Mouse (Mus musculus) erythroblast, embryonic 14.5 days (primary cell): ENCODE measurements around the gene Krt83. TPM values are rescaled to one million over a fixed set of nuclear protein-coding genes. Genes with fewer than 3 reads are reported as not detected.
"Not testable (repeated sequence)": the region's sequence is repeated elsewhere in the genome, so short reads cannot be mapped to it uniquely, and the experiment has no call there.

Experiments
- H3K27me3 ChIP-seq: 2 replicates; pipeline ENCODE4 v1.6.1; 2012; ENCODE audit warnings: inconsistent platforms; ENCODE audit not compliant: control insufficient read depth
- H3K36me3 ChIP-seq: 2 replicates; pipeline ENCODE4 v1.6.1; 2012; ENCODE audit warnings: mild to moderate bottlenecking, inconsistent platforms; ENCODE audit not compliant: control insufficient read depth
- H3K4me1 ChIP-seq: 2 replicates; pipeline ENCODE4 v1.6.1; 2012; ENCODE audit warnings: inconsistent platforms; ENCODE audit not compliant: control insufficient read depth
- H3K4me3 ChIP-seq: replicated peaks from 2 replicates; pipeline ENCODE3; 2012; ENCODE audit warnings: moderate library complexity, mild to moderate bottlenecking, inconsistent platforms
- H3K9me3 ChIP-seq: 2 replicates; pipeline ENCODE4 v1.6.1; 2012; ENCODE audit warnings: low read length, inconsistent platforms, mixed read lengths; ENCODE audit not compliant: control insufficient read depth
- GATA1 ChIP-seq: IDR thresholded peaks from 2 replicates; pipeline ENCODE4 v1.6.1; 2012; ENCODE audit warnings: low read length, inconsistent platforms, mixed read lengths
- TAL1 ChIP-seq: IDR thresholded peaks from 3 replicates; pipeline ENCODE4 v1.6.1; 2012; ENCODE audit warnings: low read length, inconsistent platforms, mixed read lengths
- polyA plus RNA-seq: library from polyadenylated mRNA; stranded (reverse); fragments of >175 nt; gene quantifications from 2 replicates; pipeline ENCODE4 v1.2.3, GENCODE M21; 2012

The Krt83 gene
- not detected in 2 replicates for polyA plus RNA-seq

DNA sequence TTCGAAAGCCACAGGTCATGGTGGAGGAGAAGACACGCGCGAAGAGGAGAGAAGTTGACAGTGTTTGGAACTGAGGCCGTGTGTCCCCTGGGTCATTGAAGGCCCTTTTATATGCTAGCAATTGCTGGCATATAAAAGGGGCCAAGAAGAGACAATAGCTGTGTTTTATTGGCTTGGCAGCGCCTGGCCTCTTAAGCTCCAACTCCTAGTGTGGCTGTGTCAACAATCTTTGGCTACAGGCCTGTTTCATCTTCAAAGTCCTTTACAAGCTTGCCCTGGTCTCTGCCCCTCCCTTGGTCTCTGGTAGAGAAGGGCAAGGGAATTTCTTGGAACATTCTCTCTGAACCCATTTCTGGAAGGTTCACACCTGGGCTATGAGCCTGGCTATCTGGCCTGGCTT lies at the start of gene Krt83:
TSS of gene Krt83 (minus strand) at position 82 of the 400 bp plus-strand sequence.
- no peaks in the 10 kb centered on the region for H3K9me3 ChIP-seq
- H3K4me3 ChIP-seq: no peak within 1 kb of the TSS
- no peaks in the 10 kb centered on the region for H3K27me3 ChIP-seq
- TF ChIP-seq TAL1 (no peak), GATA1 (no peak)
- H3K36me3 ChIP-seq: no peaks in the 10 kb centered on the region
- H3K4me1 ChIP-seq: no peaks in the 10 kb centered on the region

DNA sequence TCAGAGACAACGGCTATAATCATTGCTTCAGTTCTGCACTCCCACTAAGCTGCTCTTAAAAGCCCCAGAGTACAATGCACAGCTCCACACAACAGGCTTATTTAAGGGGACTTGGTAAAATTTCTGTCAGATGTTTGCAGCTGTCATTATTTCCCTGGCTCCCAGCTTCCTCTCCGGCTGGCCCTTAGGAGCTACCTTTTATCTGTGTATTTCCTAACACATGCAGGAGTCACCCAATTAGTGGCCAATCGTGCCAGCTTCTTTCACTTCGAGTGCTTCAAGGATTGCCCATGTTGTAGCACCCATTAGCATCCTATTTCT lies 47.2 kb upstream of the Krt83 start:
- TF ChIP-seq TAL1 (no peak), GATA1 (no peak)
- Histone ChIP-seq H3K27me3 (no peaks in the 10 kb centered on the region), H3K9me3 (no peaks in the 10 kb centered on the region), H3K4me3 (no peak overlapping the region), H3K36me3 (no peaks in the 10 kb centered on the region), H3K4me1 (no peaks in the 10 kb centered on the region)

DNA sequence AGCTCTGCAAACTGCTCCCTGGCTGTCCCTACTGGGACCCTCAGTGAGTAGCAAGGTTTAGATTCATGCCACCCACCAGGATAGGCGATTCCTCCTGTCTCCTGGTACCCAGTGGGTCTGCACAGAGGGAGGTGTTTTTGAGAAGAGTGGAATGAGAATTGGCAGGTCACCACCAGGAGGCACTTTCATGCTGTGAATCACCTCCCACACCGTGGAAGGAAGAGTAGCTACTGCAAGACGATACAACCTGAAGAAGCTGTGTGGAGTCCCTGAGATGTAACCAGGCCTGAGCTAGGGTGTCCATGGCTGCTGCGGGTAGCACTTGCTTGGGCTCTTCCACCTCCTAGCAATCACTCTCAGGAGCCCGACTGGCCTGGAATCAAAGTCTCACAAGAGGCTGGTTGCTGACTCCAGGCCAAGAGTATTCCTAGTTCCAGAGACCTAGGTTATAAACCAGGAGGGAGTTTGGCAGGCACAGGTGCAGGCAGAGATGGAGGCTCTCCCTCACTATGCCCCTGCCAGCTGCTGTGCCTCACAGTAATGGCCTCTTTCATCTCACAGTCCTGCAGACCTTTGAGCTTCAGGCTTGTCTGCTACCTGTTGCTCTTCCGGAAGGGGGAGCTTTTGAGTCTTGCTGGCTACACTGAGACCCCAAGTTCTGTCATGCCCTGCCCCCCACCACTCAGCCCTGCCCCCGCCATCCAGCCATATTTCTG lies 46.7 kb upstream of the Krt83 start:
- Histone ChIP-seq H3K9me3 (no peaks in the 10 kb centered on the region), H3K27me3 (no peaks in the 10 kb centered on the region), H3K36me3 (no peaks in the 10 kb centered on the region), H3K4me3 (no peak overlapping the region), H3K4me1 (no peaks in the 10 kb centered on the region)
- TF ChIP-seq GATA1: no peak
- no peak for TF ChIP-seq TAL1

DNA sequence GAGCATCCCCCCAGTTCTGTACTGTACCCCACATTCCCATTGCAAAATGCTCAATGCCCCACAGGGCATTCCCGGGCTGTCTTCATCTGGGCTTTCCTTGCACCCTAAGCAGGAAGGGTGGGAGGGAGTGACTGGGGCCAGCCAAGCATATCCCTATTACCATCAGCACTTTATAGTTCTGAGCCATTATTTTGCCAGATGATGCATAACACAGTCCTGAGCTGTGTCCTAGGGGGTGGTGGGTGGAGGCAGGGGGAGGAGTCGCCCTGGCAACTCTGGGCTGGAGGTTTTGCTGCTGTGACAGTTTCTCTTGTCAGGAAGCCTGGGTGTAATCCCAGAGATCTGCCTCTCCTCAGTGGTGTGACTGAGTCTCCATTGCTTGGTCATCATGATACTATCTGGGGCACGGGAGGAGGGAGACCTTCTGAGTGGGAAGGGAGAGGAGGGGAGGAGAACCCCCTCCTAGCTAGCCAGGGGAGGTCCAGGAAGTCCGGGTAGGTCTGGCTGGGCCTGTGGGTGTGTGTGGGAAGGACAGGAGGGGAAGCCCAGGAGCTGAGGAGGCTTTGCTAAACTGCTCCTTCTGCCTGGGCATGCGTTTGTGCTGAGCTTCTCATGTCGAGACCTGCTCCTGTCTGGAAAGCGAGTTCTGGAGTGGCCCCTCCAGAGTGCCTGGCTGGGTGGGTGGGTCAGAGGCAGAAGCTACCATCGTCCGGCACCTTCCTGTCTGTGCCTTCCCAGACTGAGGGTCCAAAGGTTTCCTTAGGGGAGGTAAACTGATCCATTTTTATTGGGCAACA lies 44.9 kb upstream of the Krt83 start:
- no peaks in the 10 kb centered on the region for H3K36me3 ChIP-seq
- no peak overlapping the region for H3K4me3 ChIP-seq
- TF ChIP-seq GATA1: no peak
- no peak for TF ChIP-seq TAL1
- no peaks in the 10 kb centered on the region for H3K9me3 ChIP-seq
- H3K27me3 ChIP-seq: no peaks in the 10 kb centered on the region
- no peaks in the 10 kb centered on the region for H3K4me1 ChIP-seq

DNA sequence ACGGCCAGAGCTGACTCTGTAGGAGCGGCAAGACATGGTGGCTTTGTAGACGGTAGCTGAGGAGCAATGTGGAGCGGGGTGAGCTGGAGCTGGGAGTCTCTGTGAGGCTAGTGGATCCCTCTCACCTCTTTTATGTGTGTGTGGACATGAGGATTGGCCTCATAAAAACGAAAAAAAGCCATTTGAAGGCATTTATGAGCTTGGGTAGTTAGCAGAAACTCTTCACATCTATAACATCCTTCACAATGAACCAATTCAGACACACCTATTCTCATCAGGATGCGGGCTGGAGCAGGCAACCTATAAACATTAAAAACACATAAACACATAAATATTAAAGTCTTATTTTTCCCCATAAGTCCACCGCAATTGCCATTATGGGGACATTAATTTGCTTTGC lies 41.4 kb upstream of the Krt83 start, which contains the start of gene Krt84:
TSS of gene Krt84 (minus strand) at position 101 of the 400 bp plus-strand sequence.
- Histone ChIP-seq H3K9me3 (no peaks in the 10 kb centered on the region), H3K36me3 (no peaks in the 10 kb centered on the region)

DNA sequence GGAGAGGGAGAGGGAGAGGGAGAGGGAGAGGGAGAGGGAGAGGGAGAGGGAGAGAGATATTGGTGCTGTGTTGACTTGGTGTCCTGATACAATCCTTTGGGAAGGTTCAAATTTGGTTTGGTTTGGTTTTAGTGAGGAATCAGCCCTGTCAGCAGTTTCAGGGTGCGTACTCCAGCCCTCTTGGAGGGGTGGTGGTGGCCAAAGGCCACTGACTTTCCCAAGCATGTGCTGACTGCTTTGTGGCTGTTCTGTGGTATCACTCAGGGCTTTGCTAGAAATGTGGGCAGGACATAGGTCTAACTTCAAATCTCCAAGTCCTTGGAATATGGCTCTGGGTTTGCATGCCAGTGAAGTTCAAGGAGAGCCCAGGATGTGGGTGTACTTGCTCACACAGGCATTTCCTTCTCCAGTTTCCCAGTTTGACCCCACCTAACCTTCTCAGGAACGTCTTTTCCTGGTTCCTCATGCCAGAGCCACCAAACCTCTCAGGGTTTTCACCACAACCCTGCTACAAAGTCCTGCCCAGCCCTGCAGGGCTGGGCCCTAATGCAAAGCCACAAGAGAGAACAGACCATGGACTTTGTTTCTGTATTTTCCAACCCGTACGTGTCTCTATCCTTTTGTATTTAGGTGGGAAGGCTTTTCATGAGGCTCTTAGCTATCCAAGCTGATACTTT lies 31.4 kb upstream of the Krt83 start:
- H3K4me3 ChIP-seq: no peak overlapping the region
- TF ChIP-seq GATA1 (no peak), TAL1 (no peak)

More for the DNA sequence above, 41.4 kb upstream of the Krt83 start, which contains the start of gene Krt84:
- no peak within 1 kb of the TSS for H3K4me3 ChIP-seq
- TF ChIP-seq GATA1 (no peak), TAL1 (no peak)
- no peaks in the 10 kb centered on the region for H3K27me3 ChIP-seq
- H3K4me1 ChIP-seq: no peaks in the 10 kb centered on the region

DNA sequence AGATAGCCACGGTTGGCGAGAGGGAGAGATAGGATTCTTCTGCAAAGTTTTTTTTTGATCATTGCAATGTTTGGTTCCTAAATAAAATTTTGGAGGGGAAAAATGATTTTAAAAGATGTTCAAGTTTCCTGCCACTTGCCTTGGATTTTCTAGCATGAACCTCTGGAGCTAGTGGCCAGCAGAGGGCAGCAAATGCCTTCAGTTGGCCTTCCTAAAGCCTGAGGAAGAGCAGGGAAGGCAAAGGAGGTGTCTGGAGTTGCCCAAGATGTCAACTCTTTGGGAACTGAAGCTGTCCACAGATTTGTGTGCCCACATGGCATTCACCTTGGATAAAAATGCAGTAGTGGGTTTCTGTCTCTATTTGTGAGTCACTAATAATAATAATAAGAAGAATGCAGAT lies 28.5 kb upstream of the Krt83 start:
- no peak overlapping the region for H3K4me3 ChIP-seq
- H3K4me1 ChIP-seq: no peaks in the 10 kb centered on the region
- H3K36me3 ChIP-seq: no peaks in the 10 kb centered on the region
- no peak for TF ChIP-seq TAL1
- TF ChIP-seq GATA1: no peak
- H3K27me3 ChIP-seq: no peaks in the 10 kb centered on the region
- no peaks in the 10 kb centered on the region for H3K9me3 ChIP-seq

More for the DNA sequence above, 31.4 kb upstream of the Krt83 start:
- Histone ChIP-seq H3K36me3 (no peaks in the 10 kb centered on the region), H3K4me1 (no peaks in the 10 kb centered on the region), H3K9me3 (no peaks in the 10 kb centered on the region), H3K27me3 (no peaks in the 10 kb centered on the region)

DNA sequence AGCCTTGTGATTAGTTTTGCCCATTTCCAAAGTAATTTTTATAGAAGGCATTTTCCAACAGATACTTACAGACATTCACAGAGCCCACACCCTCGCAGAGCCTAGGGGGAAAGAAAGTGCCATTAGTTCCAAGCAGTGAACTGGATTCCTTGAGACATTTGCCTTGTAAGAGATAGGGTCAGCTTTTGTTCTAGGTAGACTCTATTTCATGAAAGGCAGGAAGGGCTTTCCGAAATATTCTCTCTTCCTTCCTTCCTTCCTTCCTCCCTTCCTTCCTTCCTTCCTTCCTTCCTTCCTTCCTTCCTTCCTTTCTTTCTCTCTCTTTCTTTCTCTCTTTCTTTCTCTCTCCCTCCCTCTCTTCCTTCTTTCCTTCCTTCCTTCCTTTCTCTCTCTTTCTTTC lies 25.8 kb upstream of the Krt83 start, which contains the start of gene Gm49425:
TSS of gene Gm49425 (minus strand) at position 101 of the 400 bp plus-strand sequence.
- not testable (repeated sequence) for H3K4me1 ChIP-seq, H3K36me3 ChIP-seq, H3K27me3 ChIP-seq, H3K9me3 ChIP-seq, H3K4me3 ChIP-seq

DNA sequence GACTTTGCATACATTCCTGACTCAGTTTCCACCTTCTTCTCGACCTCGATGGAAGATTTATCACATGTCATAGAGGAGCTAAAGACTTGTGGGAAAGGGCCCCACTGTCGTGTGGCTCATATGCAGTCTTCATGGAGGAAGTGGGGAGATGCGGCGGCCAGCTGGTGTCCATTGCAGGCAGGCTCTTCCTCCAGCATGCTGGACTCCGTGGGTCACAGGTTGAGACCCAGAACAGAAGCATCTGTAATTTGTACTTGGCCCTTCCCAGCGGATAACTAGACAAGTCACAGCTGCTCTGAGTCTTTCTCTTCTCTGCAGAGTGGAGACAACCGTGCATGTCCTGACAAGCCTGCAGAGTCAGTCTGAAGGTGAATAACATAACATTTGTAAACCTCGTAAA lies 16.9 kb upstream of the Krt83 start:
- TF ChIP-seq TAL1 (no peak), GATA1 (no peak)
- Histone ChIP-seq H3K27me3 (no peaks in the 10 kb centered on the region), H3K9me3 (no peaks in the 10 kb centered on the region), H3K4me1 (no peaks in the 10 kb centered on the region), H3K4me3 (no peak overlapping the region), H3K36me3 (no peaks in the 10 kb centered on the region)
